Mouse (Mus musculus): ENCODE measurements around the gene Fgfr2.

DNA sequence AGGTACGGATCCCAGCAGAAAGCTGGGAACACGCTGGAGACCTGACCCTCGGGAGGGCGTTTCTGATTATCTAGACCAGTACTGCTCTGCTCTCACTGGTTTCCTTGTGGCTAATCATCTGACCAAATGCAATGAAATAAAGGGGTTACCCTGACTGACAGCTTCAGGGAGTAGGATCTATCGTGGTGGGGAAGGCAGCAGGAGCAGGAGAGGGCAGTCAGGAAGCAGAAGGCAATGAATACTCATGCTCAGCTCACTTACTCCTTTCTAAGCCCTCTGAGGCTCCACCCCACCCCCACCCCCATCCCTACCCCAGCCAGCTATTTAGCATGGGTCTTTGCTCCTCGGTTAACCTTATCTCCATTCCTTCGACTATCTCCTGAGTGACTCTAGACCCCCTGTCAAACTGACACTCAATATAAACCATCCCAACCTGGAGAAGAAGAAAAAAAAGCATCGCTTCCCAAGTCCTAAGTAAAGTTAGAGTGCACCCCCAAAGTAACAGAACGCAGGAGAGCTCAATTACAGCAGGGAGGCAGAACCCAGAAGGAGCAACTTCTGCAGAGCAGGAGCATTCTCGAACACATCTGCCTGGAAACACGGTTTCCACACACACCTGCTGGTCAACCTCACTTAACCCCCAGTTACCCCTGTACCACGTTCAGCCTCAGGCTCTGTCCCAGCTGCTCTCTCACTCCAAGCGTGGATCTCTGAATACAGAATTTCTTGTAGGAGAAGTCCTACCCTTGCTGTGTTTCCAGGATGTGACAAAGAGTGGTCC is 730.7 kb downstream of the Fgfr2 start:
- TF ChIP-seq CHD2 (IDR thresholded peaks at IDR 0.05; ENCODE audit: low read depth, low read length), result no peak
- TF ChIP-seq ZC3H11A (IDR thresholded peaks at IDR 0.05; ENCODE audit: borderline replicate concordance, low read depth, low read length), result no peak
